In genomic region chr3:103056016-103056595, GRCm38 (mm10) we compare ENCODE assay signal across 20 mouse cellular contexts. TPM values are rescaled to one million over a fixed set of nuclear protein-coding genes. Genes with fewer than 3 reads are reported as not detected.
"Had no signal": no experiment of that assay in that cellular context is flagged by ENCODE, and none has a peak within 500 bp of the region (broad histone marks: within the 10 kb centered on the region; RNA-seq: fewer than 3 reads in every experiment).

No protein-coding gene starts in this region.

- H3K9ac ChIP-seq: limb, embryonic 13.5 days; liver, embryonic 14.5 days; lung, embryonic 15.5 days had no signal

- H3K27ac ChIP-seq: kidney, postnatal 0 days; limb, embryonic 13.5 days; liver, embryonic 14.5 days; lung, embryonic 15.5 days had no signal

- H3K27me3 ChIP-seq: limb, embryonic 13.5 days; lung, embryonic 15.5 days had no signal

- H3K4me2 ChIP-seq: limb, embryonic 13.5 days; liver, embryonic 11.5 days; lung, embryonic 15.5 days; midbrain, embryonic 11.5 days had no signal

- ATAC-seq: intestine, postnatal 0 days had no signal

- DNase-seq: kidney, adult 2 months; kidney, postnatal 25 days; left cerebral cortex, postnatal 4 days; lung, adult 18-20 months; lung, postnatal 14 days; lung, postnatal 4 days; midbrain, embryonic 14.5 days; right cerebral cortex, postnatal 14 days; right cerebral cortex, postnatal 4 days; thymus, postnatal 25 days had no signal

- H3K4me3 ChIP-seq: limb, embryonic 13.5 days; lung, embryonic 15.5 days had no signal

- H3K9me3 ChIP-seq: limb, embryonic 13.5 days; lung, embryonic 15.5 days had no signal

RNA-seq across cellular contexts. Expression of gene Ampd1, which starts 17.7 kb away (rescaled TPM):
- polyA plus RNA-seq: intestine, postnatal 0 days; kidney, embryonic 14.5 days; kidney, postnatal 0 days; midbrain, embryonic 14.5 days; midbrain, postnatal 0 days; stomach, embryonic 14.5 days had no signal
